In genomic region chr15:97844037-97845034, GRCm38 (mm10) we compare ENCODE assay signal across 8 mouse cellular contexts. TPM values are rescaled to one million over a fixed set of nuclear protein-coding genes. Genes with fewer than 3 reads are reported as not detected.
DNase-seq lines count a peak whose midpoint lies in the region; ATAC-seq and TF ChIP-seq lines count a peak whose summit lies in the region.

Hdac7 (minus strand) TSS chr15:97844502.

- TF ChIP-seq CTCF in forebrain, postnatal 0 days (IDR thresholded peaks at IDR 0.05; ENCODE audit: low read depth): no peak
- TF ChIP-seq CTCF in liver, postnatal 0 days (IDR thresholded peaks at IDR 0.05; ENCODE audit: low read depth): no peak

- no peaks in the 10 kb centered on the region for H3K27me3 ChIP-seq in forebrain, postnatal 0 days (ENCODE audit: insufficient read depth, low read length)
- H3K27me3 ChIP-seq in hindbrain, embryonic 16.5 days (replicated peaks; ENCODE audit: control insufficient read depth, insufficient read depth, low read length): no peaks in the 10 kb centered on the region
- H3K27me3 ChIP-seq in liver, postnatal 0 days (ENCODE audit: insufficient read depth, low read length): no peaks in the 10 kb centered on the region

- no peak for DNase-seq in frontal cortex, adult 2 months (ENCODE audit: extremely low spot score in 1 of 2, low spot score in 1 of 2)
- no peak for DNase-seq in frontal cortex, postnatal 25 days (ENCODE audit: low spot score in 2 of 2)
- no peak for DNase-seq in adrenal gland, adult 8-10 months
- DNase-seq in forebrain, postnatal 0 days: no peak
- DNase-seq in liver, postnatal 0 days: no peak
- peak; percentile 92 for DNase-seq in thymus, postnatal 0 days (ENCODE audit: low spot score)
- no peak for DNase-seq in urinary bladder, postnatal 36 days (ENCODE audit: low spot score in 2 of 2)

- no peak within 1 kb of the TSS for H3K4me3 ChIP-seq in forebrain, postnatal 0 days (ENCODE audit: low read depth, low read length)
- no peak within 1 kb of the TSS for H3K4me3 ChIP-seq in hindbrain, embryonic 16.5 days (ENCODE audit: low read length)
- no peak within 1 kb of the TSS for H3K4me3 ChIP-seq in liver, postnatal 0 days (ENCODE audit: low read depth, low read length)

- H3K4me2 ChIP-seq in forebrain, postnatal 0 days (ENCODE audit: low read depth): no peak within 1 kb of the TSS
- no peak within 1 kb of the TSS for H3K4me2 ChIP-seq in hindbrain, embryonic 16.5 days (ENCODE audit: low read length)
- peak within 1 kb of the TSS; percentile 42 for H3K4me2 ChIP-seq in liver, postnatal 0 days (ENCODE audit: low read depth, low read length)

- H3K9ac ChIP-seq in forebrain, postnatal 0 days: no peak within 1 kb of the TSS
- H3K9ac ChIP-seq in hindbrain, embryonic 16.5 days (ENCODE audit: low read depth, low read length): no peak within 1 kb of the TSS; the same call in 1 of the 2 replicates
- H3K9ac ChIP-seq in liver, postnatal 0 days (replicated peaks): peak within 1 kb of the TSS; percentile 16; the same call in 1 of the 2 replicates

- H3K27ac ChIP-seq in forebrain, postnatal 0 days (ENCODE audit: low read depth, low read length): no peak within 1 kb of the TSS
- no peak within 1 kb of the TSS for H3K27ac ChIP-seq in hindbrain, embryonic 16.5 days (ENCODE audit: low read depth, low read length)
- H3K27ac ChIP-seq in liver, postnatal 0 days (ENCODE audit: low read depth): 0 out of 2 replicates have a peak within 1 kb of the TSS, but pooled peaks have one; percentile 39

- ATAC-seq in forebrain, postnatal 0 days: no peak
- ATAC-seq in hindbrain, embryonic 16.5 days: no peak
- ATAC-seq in liver, postnatal 0 days: peak; percentile 32

- no peaks in the 10 kb centered on the region for H3K9me3 ChIP-seq in forebrain, postnatal 0 days (ENCODE audit: low read length)
- H3K9me3 ChIP-seq in hindbrain, embryonic 16.5 days (ENCODE audit: control insufficient read depth, low read length): no peaks in the 10 kb centered on the region
- H3K9me3 ChIP-seq in liver, postnatal 0 days (ENCODE audit: low read length): no peaks in the 10 kb centered on the region

- H3K36me3 ChIP-seq in forebrain, postnatal 0 days (ENCODE audit: insufficient read depth): no peaks in the 10 kb centered on the region
- H3K36me3 ChIP-seq in hindbrain, embryonic 16.5 days (ENCODE audit: control insufficient read depth, insufficient read depth, low read length): no peaks in the 10 kb centered on the region
- no peaks in the 10 kb centered on the region for H3K36me3 ChIP-seq in liver, postnatal 0 days (replicated peaks; ENCODE audit: insufficient read depth, low read length)

- peak; percentile 85 for TF ChIP-seq EP300 in liver, postnatal 0 days (IDR thresholded peaks at IDR 0.05; ENCODE audit: low read depth)

- WGBS in forebrain, postnatal 0 days: 75% methylated on average over 19 of the region's 19 CpGs
- 69% methylated on average over 19 of the region's 19 CpGs for WGBS in hindbrain, embryonic 16.5 days
- 47% methylated on average over 19 of the region's 19 CpGs for WGBS in liver, postnatal 0 days (ENCODE audit: insufficient replicate concordance)

- H3K4me1 ChIP-seq in forebrain, postnatal 0 days (ENCODE audit: insufficient read depth): no peaks in the 10 kb centered on the region
- peaks cover 3% of the 10 kb centered on the region for H3K4me1 ChIP-seq in hindbrain, embryonic 16.5 days (ENCODE audit: control insufficient read depth, insufficient read depth, low read depth, low read length)
- H3K4me1 ChIP-seq in liver, postnatal 0 days (ENCODE audit: insufficient read depth): peaks cover 36% of the 10 kb centered on the region

RNA-seq across cellular contexts. Expression of gene Hdac7, which starts in this region (rescaled TPM):
- polyA plus RNA-seq in frontal cortex, adult 2 months (2012; rRNA removed): 50.2 and 57.5 TPM in 2 replicates
- 100 to 1,000 TPM in 2 of 4 experiments, 10 to 100 TPM in 2; 86.1 to 106 (median 96.2) TPM for total RNA-seq in adrenal gland, adult 8-10 months (2022)
- 20.7 and 29.4 TPM in 2 replicates for total RNA-seq in forebrain, postnatal 0 days (2014; rRNA removed)
- 16.2 and 21.6 TPM in 2 replicates for polyA plus RNA-seq in forebrain, postnatal 0 days (2015; fragmentation: Nextera tagmentation; extraction: Ambion mirVana)
- polyA plus RNA-seq in hindbrain, embryonic 16.5 days (2015; fragmentation: Nextera tagmentation; extraction: Ambion mirVana): 25.2 and 27.4 TPM in 2 replicates
- 5.3 TPM in 2 replicates for polyA plus RNA-seq in liver, postnatal 0 days (2015; fragmentation: Nextera tagmentation; extraction: Ambion mirVana)
- polyA plus RNA-seq in thymus, postnatal 0 days (2015; fragmentation: Nextera tagmentation; extraction: Ambion mirVana): 111 and 122 TPM in 2 replicates
